Mouse (Mus musculus) lung, embryonic 16.5 days (tissue): Measurements from ENCODE around the gene Sars2. TPM values are rescaled to one million over a fixed set of nuclear protein-coding genes. Genes with fewer than 3 reads are reported as not detected.
A peak's percentile ranks its signal among the peaks of the same experiment; 100 is the strongest.

ENCODE experiments used
- ATAC-seq: fragments of 200-750 bp; cut with Nextera tagmentation; 2 replicates; pipeline ENCODE4 v1.8.0; 2017; ENCODE audit warnings: low read depth, mild to moderate bottlenecking, moderate library complexity
- H3K27ac ChIP-seq: fragments of 300-500 bp; sonication (generic); 2 replicates; pipeline ENCODE4 v1.5.1; 2014; ENCODE audit warnings: mild to moderate bottlenecking, control low read depth, low read length
- H3K27me3 ChIP-seq: fragments of 300-500 bp; sonication (generic); 2 replicates; pipeline ENCODE4 v1.6.1; 2014; ENCODE audit warnings: low read depth, low read length, mixed read lengths; ENCODE audit not compliant: control insufficient read depth, insufficient read depth
- H3K36me3 ChIP-seq: fragments of 300-500 bp; sonication (generic); 2 replicates; pipeline ENCODE4 v1.6.1; 2014; ENCODE audit warnings: low read length; ENCODE audit not compliant: control insufficient read depth, insufficient read depth
- H3K4me1 ChIP-seq: fragments of 300-500 bp; sonication (generic); replicated peaks from 2 replicates; pipeline ENCODE4 v1.6.1; 2014; ENCODE audit warnings: low read length, mixed read lengths; ENCODE audit not compliant: control insufficient read depth, insufficient read depth
- H3K4me2 ChIP-seq: fragments of 300-500 bp; sonication (generic); 2 replicates; pipeline ENCODE4 v1.6.1; 2014; ENCODE audit warnings: low read depth, low read length, control low read depth
- H3K4me3 ChIP-seq: fragments of 300-500 bp; sonication (generic); 2 replicates; pipeline ENCODE4 v1.5.1; 2014; ENCODE audit warnings: mild to moderate bottlenecking, low read length, control low read depth
- H3K9ac ChIP-seq: fragments of 300-500 bp; sonication (generic); 2 replicates; pipeline ENCODE4 v1.6.1; 2014; ENCODE audit warnings: low read length, control low read depth
- H3K9me3 ChIP-seq: fragments of 300-500 bp; sonication (generic); 2 replicates; pipeline ENCODE4 v1.6.1; 2016; ENCODE audit warnings: low read length; ENCODE audit not compliant: control insufficient read depth
- WGBS: fragments of 180-500 bp; shearing (Covaris S2); extraction: QIAGEN DNeasy Blood & Tissue Kit; methylation state at CpG from one replicate; pipeline ENCODE4 v1.1.7; 2014; 5-methylcytosine and 5-hydroxymethylcytosine counted together
- polyA plus RNA-seq: library from polyadenylated mRNA; unstranded; fragments of >200 nt; fragmentation: Nextera tagmentation; extraction: Ambion mirVana; gene quantifications from 2 replicates; pipeline ENCODE4 v1.2.1, GENCODE M21; 2015

Gene Sars2
- polyA plus RNA-seq, 1 experiment from 2014 or later = 25.8 TPM

DNA sequence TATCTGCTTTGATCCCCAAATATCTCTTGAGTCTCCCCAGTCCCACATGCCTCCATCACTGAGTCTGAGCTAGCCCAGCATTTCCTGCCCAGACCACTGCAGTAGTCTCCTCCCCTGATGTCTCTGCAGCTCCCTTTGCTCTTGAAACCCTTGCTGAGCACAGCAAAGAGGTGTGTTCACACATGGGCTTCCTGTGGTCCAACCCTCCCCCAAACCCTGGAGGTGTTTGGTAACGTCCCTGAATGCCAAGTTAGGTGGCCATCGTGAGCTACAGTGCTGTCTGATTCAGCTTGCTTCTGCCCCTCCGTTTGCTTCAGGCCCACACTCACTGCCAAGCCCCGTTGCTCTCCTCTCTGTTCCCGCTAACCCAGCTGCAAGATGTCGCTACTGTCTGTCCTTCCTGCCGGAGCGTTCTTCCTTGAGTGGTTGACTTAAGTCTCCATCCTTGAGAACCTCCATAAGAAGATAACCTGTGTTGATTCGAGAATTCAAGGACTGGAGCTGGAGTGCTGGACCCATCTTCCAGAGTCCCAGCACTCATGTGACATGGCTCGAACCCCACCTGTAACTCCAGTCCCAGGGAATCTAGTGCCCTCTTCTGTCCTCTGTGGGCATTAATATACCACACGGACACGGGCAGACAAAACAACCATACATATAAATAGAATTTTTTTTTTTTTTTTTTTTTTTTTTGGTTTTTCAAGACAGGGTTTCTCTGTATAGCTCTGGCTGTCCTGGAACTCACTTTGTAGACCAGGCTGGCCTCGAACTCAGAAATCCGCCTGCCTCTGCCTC lies 50.8 kb downstream of the Sars2 start:
- no peaks in the 10 kb centered on the region for H3K27me3 ChIP-seq
- no peak for ATAC-seq
- H3K9me3 ChIP-seq = no peaks in the 10 kb centered on the region
- H3K4me2 ChIP-seq = no peak overlapping the region
- no peaks in the 10 kb centered on the region for H3K36me3 ChIP-seq
- peaks cover 5% of the 10 kb centered on the region; the same call in 1 of the 2 replicates for H3K4me1 ChIP-seq
- no peak overlapping the region for H3K9ac ChIP-seq
- WGBS = 57% methylated on average over 13 of the region's 14 CpGs
- H3K4me3 ChIP-seq = no peak overlapping the region
- H3K27ac ChIP-seq = no peak overlapping the region

DNA sequence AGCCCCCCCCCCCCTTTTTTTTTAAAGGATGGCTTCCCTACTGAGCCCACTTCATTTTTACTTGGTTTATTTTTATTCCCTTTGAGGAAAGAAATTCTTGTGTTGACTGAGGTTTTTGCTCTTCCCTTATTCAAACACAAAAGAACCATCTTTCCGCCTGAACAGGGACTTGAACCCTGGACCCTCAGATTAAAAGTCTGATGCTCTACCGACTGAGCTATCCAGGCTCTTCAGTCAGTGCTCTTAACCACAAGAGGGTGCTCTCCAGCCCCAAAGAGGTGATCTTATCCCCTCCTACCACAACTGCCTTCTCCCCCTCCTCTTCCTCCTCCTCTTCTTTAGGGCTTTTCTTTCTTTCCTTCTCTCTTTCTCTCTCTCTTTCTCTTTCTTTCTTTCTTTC lies 52.0 kb downstream of the Sars2 start:
- WGBS = 38% methylated on average over 2 of the region's 2 CpGs
- peaks cover 5% of the 10 kb centered on the region; the same call in 1 of the 2 replicates for H3K4me1 ChIP-seq
- no peaks in the 10 kb centered on the region for H3K9me3 ChIP-seq
- no peak overlapping the region for H3K4me2 ChIP-seq
- ATAC-seq = no peak
- H3K4me3 ChIP-seq = no peak overlapping the region
- no peak overlapping the region for H3K27ac ChIP-seq
- no peaks in the 10 kb centered on the region for H3K27me3 ChIP-seq
- no peak overlapping the region for H3K9ac ChIP-seq
- no peaks in the 10 kb centered on the region for H3K36me3 ChIP-seq

DNA sequence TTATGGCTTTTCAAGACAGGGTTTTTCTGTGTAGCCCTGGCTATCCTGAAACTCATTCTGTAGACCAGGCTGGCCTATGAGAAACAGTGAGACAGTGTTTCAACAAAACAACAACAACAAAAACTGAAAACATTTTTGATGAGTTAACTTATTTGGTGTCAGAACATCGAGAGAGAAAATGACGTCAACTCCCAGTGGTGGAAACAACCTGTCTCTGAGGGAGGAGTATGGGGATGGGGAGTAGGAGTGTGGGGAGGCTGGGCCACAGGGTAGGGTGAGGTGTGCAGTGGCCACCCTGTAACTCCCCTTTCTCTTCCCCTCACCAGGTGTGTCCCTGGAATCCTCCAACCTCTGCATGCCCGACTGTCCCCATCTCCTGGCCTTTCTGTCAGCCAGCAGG lies 52.7 kb downstream of the Sars2 start:
- H3K4me1 ChIP-seq = peaks cover 5% of the 10 kb centered on the region; the same call in 1 of the 2 replicates
- H3K4me2 ChIP-seq = no peak overlapping the region
- H3K4me3 ChIP-seq = no peak overlapping the region
- H3K9ac ChIP-seq = no peak overlapping the region
- ATAC-seq = no peak
- no peaks in the 10 kb centered on the region for H3K9me3 ChIP-seq
- WGBS = 66% methylated on average over 3 of the region's 3 CpGs
- H3K27ac ChIP-seq = no peak overlapping the region
- no peaks in the 10 kb centered on the region for H3K27me3 ChIP-seq
- no peaks in the 10 kb centered on the region for H3K36me3 ChIP-seq

DNA sequence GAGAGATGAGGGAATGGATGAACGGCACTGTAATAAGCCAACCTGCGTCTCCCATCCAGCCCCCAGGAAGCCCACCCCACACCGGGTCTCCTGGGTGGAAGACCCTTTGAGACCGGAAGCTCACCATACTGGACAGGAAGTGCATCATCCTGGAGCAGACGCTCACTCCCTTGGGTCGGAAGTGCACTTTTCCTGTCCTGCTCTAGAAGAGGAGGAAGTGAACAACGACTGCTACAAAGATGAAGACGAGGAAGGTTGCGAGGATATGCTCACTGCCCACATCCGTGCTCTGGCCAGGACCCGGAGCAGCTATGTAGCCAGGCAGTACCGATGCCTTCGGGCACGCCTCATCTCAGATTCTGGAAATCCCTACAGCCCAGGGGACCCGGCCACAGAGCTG lies 54.0 kb downstream of the Sars2 start:
- H3K27ac ChIP-seq = peak overlapping the region; percentile 44
- no peaks in the 10 kb centered on the region for H3K9me3 ChIP-seq
- H3K36me3 ChIP-seq = no peaks in the 10 kb centered on the region
- peak; percentile 27; the same call in 1 of the 2 replicates for ATAC-seq
- H3K4me1 ChIP-seq = peaks cover 5% of the 10 kb centered on the region; the same call in 1 of the 2 replicates
- peak overlapping the region; percentile 45 for H3K4me2 ChIP-seq
- H3K27me3 ChIP-seq = no peaks in the 10 kb centered on the region
- H3K9ac ChIP-seq = no peak overlapping the region; the same call in 1 of the 2 replicates
- 59% methylated on average over 15 of the region's 15 CpGs for WGBS
- peak overlapping the region; percentile 22 for H3K4me3 ChIP-seq

DNA sequence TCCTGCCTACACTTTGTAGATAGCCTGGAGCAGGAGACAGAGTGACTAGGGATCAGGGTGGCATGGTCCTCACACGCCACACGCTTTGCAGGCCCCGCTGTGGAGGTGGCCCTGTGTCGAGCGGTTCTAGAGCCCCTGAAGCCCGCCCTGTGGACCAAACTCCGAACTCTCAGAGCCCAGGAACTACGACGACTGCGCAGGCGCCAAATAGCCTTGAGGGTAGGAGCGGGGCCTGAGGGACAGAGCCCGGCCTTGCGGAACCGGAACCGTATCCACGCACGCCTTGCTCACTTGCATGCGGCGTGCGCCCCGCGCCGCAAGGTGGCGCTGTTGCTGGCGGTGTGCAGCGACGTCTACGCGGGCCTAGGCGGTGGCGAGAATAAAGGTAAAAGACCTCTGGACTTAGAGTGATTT lies 54.8 kb downstream of the Sars2 start:
- Histone ChIP-seq H3K4me3 (peak overlapping the region; percentile 22), H3K4me1 (peaks cover 10% of the 10 kb centered on the region), H3K27ac (peak overlapping the region; percentile 43), H3K9me3 (no peaks in the 10 kb centered on the region), H3K9ac (peak overlapping the region; percentile 54), H3K36me3 (no peaks in the 10 kb centered on the region), H3K27me3 (no peaks in the 10 kb centered on the region), H3K4me2 (peak overlapping the region; percentile 45)
- 13% methylated on average over 32 of the region's 32 CpGs for WGBS
- peak; percentile 84 for ATAC-seq

DNA sequence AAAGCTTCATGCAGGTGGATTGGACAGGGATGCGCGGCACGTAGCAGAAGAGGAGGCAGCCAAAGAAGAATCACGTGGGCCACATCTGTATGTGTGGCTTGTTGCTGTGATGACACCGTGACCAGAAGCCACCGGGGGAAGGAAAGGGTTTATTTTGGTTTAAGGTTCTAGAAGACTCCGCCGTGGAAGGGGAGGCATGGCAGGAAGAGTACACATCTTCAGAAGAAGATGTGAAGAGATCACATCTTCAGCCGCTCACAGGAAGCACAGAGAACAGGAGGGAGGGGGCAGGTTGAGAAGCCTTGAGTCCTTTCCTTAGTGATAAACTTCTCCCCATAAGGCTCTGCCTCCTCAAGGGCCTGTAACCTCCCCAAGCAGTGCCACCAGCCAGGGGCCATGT lies 58.2 kb downstream of the Sars2 start:
- no peak overlapping the region for H3K4me2 ChIP-seq
- H3K36me3 ChIP-seq = no peaks in the 10 kb centered on the region
- no peak overlapping the region for H3K27ac ChIP-seq
- H3K27me3 ChIP-seq = no peaks in the 10 kb centered on the region
- H3K9me3 ChIP-seq = no peaks in the 10 kb centered on the region
- 86% methylated on average over 9 of the region's 9 CpGs for WGBS
- no peak overlapping the region for H3K9ac ChIP-seq
- H3K4me3 ChIP-seq = no peak overlapping the region
- H3K4me1 ChIP-seq = peaks cover 36% of the 10 kb centered on the region
- no peak for ATAC-seq

DNA sequence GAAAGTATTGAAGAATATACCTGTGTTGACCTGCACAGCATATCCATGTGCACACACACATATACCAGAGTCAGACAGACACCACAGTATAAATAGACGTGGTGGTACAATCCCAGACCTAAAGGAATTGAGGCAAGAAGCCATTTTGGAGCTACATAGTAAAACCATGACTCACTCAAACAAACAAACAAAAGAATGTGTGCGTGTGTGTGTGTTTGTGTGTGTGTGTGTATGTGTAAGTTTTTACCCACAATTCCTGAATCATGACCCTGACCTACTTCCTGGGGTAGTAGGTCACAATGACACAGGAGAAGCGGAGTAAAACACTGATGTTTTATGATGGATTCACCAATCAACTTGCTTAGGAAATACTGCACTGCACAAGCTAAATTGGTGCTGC lies 59.7 kb downstream of the Sars2 start:
- Histone ChIP-seq H3K9ac (no peak overlapping the region), H3K9me3 (no peaks in the 10 kb centered on the region), H3K27ac (peak overlapping the region; percentile 98), H3K4me3 (no peak overlapping the region), H3K4me2 (no peak overlapping the region; the same call in 1 of the 2 replicates), H3K36me3 (no peaks in the 10 kb centered on the region), H3K27me3 (no peaks in the 10 kb centered on the region), H3K4me1 (peaks cover 36% of the 10 kb centered on the region)
- no peak for ATAC-seq
- 49% methylated on average over 3 of the region's 3 CpGs for WGBS

DNA sequence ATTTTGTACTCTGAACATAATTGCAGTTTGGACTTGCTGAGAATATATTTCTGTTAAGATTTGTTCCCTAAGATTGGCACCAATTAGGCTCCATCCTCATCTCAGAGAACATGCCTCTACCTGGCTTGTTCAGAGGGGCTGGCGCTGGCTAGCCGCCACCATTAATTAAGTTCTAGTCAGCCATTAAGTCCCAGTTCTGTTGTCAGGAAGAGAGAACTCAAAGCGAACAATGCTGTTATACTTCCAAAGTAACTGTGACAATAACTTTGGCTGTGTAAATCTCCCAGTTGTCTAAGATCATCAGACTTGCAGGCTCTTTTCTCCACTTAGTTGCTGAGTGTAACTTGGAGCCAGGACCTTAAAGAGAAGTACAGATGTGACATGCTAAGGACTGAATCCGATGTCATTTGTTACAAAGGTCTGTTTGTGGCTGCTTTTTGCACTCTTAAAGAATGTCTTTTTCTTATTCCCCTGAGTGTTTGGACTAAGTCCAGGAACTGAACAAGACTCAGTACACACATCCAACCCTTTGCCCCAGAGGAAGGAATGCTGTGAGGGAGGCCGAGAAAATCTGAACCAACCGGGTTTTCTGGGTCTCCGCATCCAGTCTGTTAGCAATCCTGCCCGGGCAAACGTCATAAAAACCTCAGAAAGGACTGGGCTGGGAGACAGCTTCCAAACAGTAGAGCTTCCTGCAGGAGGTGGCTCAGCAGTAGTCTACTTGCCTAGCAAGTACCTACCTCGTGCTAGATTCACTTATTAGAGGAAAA lies 60.3 kb downstream of the Sars2 start:
- WGBS = 13% methylated on average over 10 of the region's 10 CpGs
- Histone ChIP-seq H3K27me3 (no peaks in the 10 kb centered on the region), H3K4me1 (peaks cover 32% of the 10 kb centered on the region), H3K9ac (peak overlapping the region; percentile 38), H3K4me3 (no peak overlapping the region), H3K9me3 (no peaks in the 10 kb centered on the region), H3K27ac (peak overlapping the region; percentile 98), H3K36me3 (no peaks in the 10 kb centered on the region), H3K4me2 (peak overlapping the region; percentile 38)
- peak; percentile 85 for ATAC-seq
